Mouse (Mus musculus) heart, postnatal 0 days (tissue): Measurements from ENCODE around the gene Vmn1r189. TPM values are rescaled to one million over a fixed set of nuclear protein-coding genes. Genes with fewer than 3 reads are reported as not detected.
"Not testable (repeated sequence)": the region's sequence is repeated elsewhere in the genome, so short reads cannot be mapped to it uniquely, and the experiment has no call there.

ENCODE experiments used
- ATAC-seq: fragments of 200-750 bp; cut with Nextera tagmentation; 2 replicates; pipeline ENCODE4 v1.8.0; 2017; ENCODE audit warnings: low read depth, moderate number of reproducible peaks, moderate library complexity; ENCODE audit not compliant: insufficient read depth
- DNase-seq: peaks from one replicate; pipeline ENCODE4 v3.0.0-alpha.2; 2016; ENCODE audit warnings: low spot score
- H3K27ac ChIP-seq: fragments of 300-500 bp; sonication (generic); 2 replicates; pipeline ENCODE4 v1.5.1; 2014; ENCODE audit warnings: low read depth, mild to moderate bottlenecking
- H3K27me3 ChIP-seq: fragments of 300-500 bp; sonication (generic); 2 replicates; pipeline ENCODE4 v1.6.1; 2014; ENCODE audit warnings: low read length, mixed read lengths; ENCODE audit not compliant: control insufficient read depth, insufficient read depth
- H3K36me3 ChIP-seq: fragments of 300-500 bp; sonication (generic); replicated peaks from 2 replicates; pipeline ENCODE4 v1.6.1; 2014; ENCODE audit warnings: low read length, mixed read lengths; ENCODE audit not compliant: control insufficient read depth, insufficient read depth
- H3K4me1 ChIP-seq: fragments of 300-500 bp; sonication (generic); 2 replicates; pipeline ENCODE4 v1.6.1; 2014; ENCODE audit warnings: antibody characterized with exemption; ENCODE audit not compliant: control insufficient read depth, insufficient read depth
- H3K4me2 ChIP-seq: fragments of 300-500 bp; sonication (generic); 2 replicates; pipeline ENCODE4 v1.6.1; 2014; ENCODE audit warnings: low read depth, mild to moderate bottlenecking, low read length, moderate library complexity
- H3K4me3 ChIP-seq: fragments of 300-500 bp; sonication (generic); 2 replicates; pipeline ENCODE4 v1.5.1; 2014; ENCODE audit warnings: low read depth, low read length
- H3K9ac ChIP-seq: fragments of 300-500 bp; sonication (generic); replicated peaks from 2 replicates; pipeline ENCODE4 v1.6.1; 2014; ENCODE audit warnings: low read depth, low read length, mixed read lengths
- H3K9me3 ChIP-seq: fragments of 300-500 bp; sonication (generic); replicated peaks from 2 replicates; pipeline ENCODE4 v1.6.1; 2016; ENCODE audit warnings: low read length; ENCODE audit not compliant: control insufficient read depth
- CTCF ChIP-seq: IDR thresholded peaks from 2 replicates; pipeline ENCODE4 v1.5.1; 2016; ENCODE audit warnings: antibody characterized with exemption, control low read depth, low read depth
- EP300 ChIP-seq: IDR thresholded peaks from 2 replicates; pipeline ENCODE4 v1.6.1; 2016; ENCODE audit warnings: antibody characterized with exemption, low read depth
- WGBS: fragments of 180-500 bp; shearing (Covaris S2); extraction: QIAGEN DNeasy Blood & Tissue Kit; methylation state at CpG from one replicate; pipeline ENCODE4 v1.1.7; 2014; 5-methylcytosine and 5-hydroxymethylcytosine counted together
- polyA plus RNA-seq: library from polyadenylated mRNA; unstranded; fragments of >200 nt; fragmentation: Nextera tagmentation; extraction: Ambion mirVana; gene quantifications from 2 replicates; pipeline ENCODE4 v1.2.1, GENCODE M21; 2015
- total RNA-seq: library from RNA; depleted of rRNA; stranded (reverse); fragments of >200 nt; gene quantifications from 2 replicates; pipeline ENCODE4 v1.2.3, GENCODE M21; 2014; ENCODE audit warnings: low replicate concordance; rRNA removed

Gene Vmn1r189
- total RNA-seq: not detected in 2 replicates
- polyA plus RNA-seq: not detected in 2 replicates

DNA sequence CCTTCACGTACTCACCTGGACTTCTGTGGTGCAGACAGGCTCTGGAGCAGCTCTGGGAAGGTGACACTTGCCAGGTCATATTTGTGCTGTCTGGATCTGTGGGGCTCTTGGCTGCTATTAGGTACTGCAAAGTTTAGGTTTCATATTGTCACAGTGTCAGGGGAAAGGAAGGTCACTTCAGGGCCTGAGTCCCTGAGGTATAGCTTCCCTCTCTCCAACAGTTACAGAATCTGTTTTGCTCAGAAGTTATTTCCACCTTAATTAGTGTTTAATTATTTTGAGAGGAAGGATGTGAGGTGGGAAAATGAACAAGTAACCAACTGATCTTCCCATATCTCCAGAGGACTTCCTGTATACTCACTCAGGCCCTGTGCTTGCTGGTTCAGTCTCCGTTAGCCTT is at the start of gene Vmn1r189:
Vmn1r189 (minus strand) TSS at position 101 of the 400 bp plus-strand sequence.
- H3K4me3 ChIP-seq, H3K27ac ChIP-seq, ATAC-seq, H3K4me1 ChIP-seq, DNase-seq, H3K4me2 ChIP-seq, H3K27me3 ChIP-seq, H3K9me3 ChIP-seq, H3K9ac ChIP-seq, H3K36me3 ChIP-seq: not testable (repeated sequence)
- 69% methylated on average over 2 of the region's 2 CpGs for WGBS

DNA sequence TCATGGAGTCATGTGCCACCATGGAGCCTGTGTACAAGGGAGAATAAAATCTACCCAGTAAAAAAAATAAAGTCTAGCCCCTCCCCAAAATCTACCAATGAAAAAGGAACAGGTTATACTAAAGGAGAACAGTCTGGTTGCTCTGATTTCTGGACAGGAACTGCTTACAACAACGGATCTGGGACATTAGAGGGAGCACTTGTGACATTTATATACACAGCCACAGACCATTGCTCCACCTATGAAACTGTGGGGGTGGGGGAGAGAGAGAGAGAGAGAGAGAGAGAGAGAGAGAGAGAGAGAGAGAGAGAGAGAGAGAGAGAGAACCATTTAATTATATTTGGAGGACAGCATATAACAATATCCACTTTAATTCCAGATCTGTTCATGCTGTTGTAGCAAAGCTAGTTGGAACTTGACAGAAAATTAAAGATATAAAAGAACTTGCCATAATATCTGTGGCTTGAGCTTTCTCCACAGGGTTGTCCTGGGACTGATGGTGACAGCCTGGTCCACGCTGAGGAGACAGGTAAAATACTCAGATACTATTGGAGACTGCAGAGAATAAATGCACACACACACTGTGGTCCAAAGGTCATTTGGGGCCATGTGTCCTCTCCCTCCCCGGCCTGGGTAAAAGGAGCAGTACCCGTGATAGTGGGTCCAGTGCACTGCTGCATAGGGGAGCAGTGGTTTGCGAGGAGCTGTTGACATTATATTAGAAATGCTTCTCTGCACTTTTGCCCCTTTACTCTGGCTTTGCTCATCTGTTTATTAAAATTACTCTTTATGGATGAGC is 31.1 kb upstream of the Vmn1r189 start:
- not testable (repeated sequence) for H3K4me1 ChIP-seq, H3K9me3 ChIP-seq, H3K36me3 ChIP-seq, DNase-seq, ATAC-seq, H3K4me3 ChIP-seq, H3K27me3 ChIP-seq, H3K27ac ChIP-seq, H3K4me2 ChIP-seq, H3K9ac ChIP-seq
- 60% methylated on average over 5 of the region's 5 CpGs for WGBS

DNA sequence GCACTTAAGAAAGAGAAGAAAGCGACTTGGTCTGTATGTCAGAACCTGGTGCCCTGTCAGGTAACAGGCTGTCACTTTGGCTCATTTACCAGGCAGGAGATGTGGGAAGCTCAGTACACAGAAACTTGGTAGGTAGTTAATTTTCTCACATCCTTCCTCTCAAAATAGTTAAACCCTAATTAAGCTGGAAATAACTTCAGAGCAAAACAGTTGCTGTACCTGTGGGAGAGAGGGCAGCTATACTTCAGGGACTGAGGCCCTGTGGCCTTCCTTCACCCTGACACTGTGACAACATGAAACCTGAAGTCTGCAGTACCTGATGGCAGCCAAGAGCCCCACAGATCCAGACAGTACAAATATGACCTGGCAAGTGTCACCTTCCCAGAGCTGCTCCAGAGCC is 21.5 kb downstream of the Vmn1r189 start, which contains the start of gene Vmn1r188:
Vmn1r188 (plus strand) TSS at position 301 of the 400 bp plus-strand sequence.
- not testable (repeated sequence) for DNase-seq, ATAC-seq, H3K4me2 ChIP-seq, H3K4me3 ChIP-seq, H3K27ac ChIP-seq, H3K9me3 ChIP-seq, H3K36me3 ChIP-seq, H3K4me1 ChIP-seq, H3K27me3 ChIP-seq, H3K9ac ChIP-seq
- 68% methylated on average over 1 of the region's 1 CpGs for WGBS

DNA sequence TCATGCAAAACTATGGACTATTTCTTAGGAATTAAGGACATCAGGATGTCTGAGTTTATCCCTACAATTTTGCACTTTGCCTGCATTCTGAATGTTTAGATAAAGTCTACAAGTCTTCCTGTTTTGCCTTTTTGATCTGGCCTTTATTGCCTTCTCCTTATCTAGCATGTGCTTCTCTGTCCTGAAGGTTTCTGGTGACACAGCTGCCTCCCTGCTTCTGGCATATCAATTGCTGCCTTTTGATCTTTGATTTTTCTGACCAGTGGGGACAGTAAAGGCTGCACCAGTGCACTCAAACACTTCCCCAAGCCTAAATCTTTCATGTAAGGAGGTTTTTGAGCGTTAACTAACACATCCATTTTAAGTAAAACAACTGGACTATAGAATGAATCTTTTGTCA is 42.2 kb downstream of the Vmn1r189 start:
- Histone ChIP-seq H3K4me2 (no peak overlapping the region), H3K27ac (no peak overlapping the region), H3K9me3 (peaks cover 3% of the 10 kb centered on the region; the same call in 1 of the 2 replicates), H3K4me1 (no peaks in the 10 kb centered on the region), H3K9ac (no peak overlapping the region), H3K27me3 (no peaks in the 10 kb centered on the region), H3K36me3 (no peaks in the 10 kb centered on the region), H3K4me3 (no peak overlapping the region)
- TF ChIP-seq EP300 (no peak), CTCF (no peak)
- WGBS: 47% methylated on average over 1 of the region's 1 CpGs
- DNase-seq: no peak
- ATAC-seq: no peak

DNA sequence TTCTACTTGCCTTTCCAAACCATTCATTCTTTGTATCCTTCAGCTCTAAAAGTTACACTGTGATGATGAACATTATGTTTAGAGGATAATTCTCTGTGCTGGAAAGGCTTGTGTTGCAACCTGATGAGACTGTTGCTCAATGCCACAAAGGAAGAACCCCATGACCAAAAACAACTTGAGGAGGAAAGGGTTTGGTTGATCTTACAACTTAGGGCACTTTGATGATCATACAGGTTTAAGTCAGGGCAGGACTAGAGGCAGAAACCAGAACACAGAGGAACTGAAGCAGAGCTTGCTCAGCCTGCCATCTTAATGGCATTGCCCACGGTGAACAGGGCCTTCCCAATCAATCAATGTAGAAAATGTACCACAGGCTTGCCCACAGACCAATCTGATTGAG is 44.2 kb downstream of the Vmn1r189 start:
- no peak overlapping the region for H3K27ac ChIP-seq
- no peak overlapping the region for H3K4me3 ChIP-seq
- WGBS: 69% methylated on average over 1 of the region's 1 CpGs
- no peak overlapping the region for H3K4me2 ChIP-seq
- TF ChIP-seq CTCF (no peak), EP300 (no peak)
- H3K36me3 ChIP-seq: no peaks in the 10 kb centered on the region
- no peak overlapping the region for H3K9ac ChIP-seq
- no peaks in the 10 kb centered on the region for H3K27me3 ChIP-seq
- ATAC-seq: no peak
- DNase-seq: no peak
- no peaks in the 10 kb centered on the region for H3K4me1 ChIP-seq
- H3K9me3 ChIP-seq: peaks cover 2% of the 10 kb centered on the region; the same call in 1 of the 2 replicates

DNA sequence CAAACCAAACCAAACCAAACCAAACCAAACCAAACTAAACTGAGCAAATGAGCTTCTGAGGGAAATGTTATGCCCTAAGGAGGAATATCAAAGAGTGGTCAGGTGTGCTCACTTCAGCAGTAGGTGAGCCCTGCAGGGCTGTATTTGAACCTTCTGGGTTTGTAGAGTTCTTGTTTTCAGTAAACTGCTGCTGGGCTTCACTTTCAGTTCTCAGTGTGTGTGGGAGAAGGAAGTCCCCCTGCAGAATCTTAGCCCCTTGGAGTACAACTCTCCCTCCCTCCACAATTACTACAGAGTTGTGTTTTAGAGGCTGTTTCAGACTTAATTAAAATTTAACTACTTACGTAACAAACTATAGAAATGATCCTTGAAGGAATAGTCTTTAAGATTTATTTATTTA is 51.9 kb downstream of the Vmn1r189 start:
- TF ChIP-seq EP300: no peak
- no peak for TF ChIP-seq CTCF
- no peak overlapping the region for H3K4me2 ChIP-seq
- H3K27ac ChIP-seq: no peak overlapping the region
- no peaks in the 10 kb centered on the region for H3K27me3 ChIP-seq
- no peak for ATAC-seq
- no peak for DNase-seq
- WGBS: 87% methylated on average over 1 of the region's 1 CpGs
- no peak overlapping the region for H3K4me3 ChIP-seq
- H3K9ac ChIP-seq: no peak overlapping the region
- no peaks in the 10 kb centered on the region for H3K36me3 ChIP-seq
- no peaks in the 10 kb centered on the region for H3K9me3 ChIP-seq
- no peaks in the 10 kb centered on the region; the same call in 1 of the 2 replicates for H3K4me1 ChIP-seq
